Mouse (Mus musculus) T-helper 2 cell (primary cell): ENCODE measurements around the gene Dennd1a.

Experiments used
- in situ Hi-C: fragments of 300-600 bp; cut with MboI, MseI; formaldehyde crosslinking; loops from one replicate; pipeline ENCODE4 v1.15.1; 2025; ENCODE audit warnings: high pct_unique_total_duplicates

The Dennd1a gene

GRCm38 (mm10) chr2:38223759-38224158 is 63.4 kb downstream of the Dennd1a start:
- in situ Hi-C loops: no loop called here

GRCm38 (mm10) chr2:38221461-38221860 is 65.7 kb downstream of the Dennd1a start:
- in situ Hi-C loops: no loop called here

GRCm38 (mm10) chr2:38220687-38221435 is 66.3 kb downstream of the Dennd1a start:
- in situ Hi-C loops: no loop called here

- in situ Hi-C loops: no loop called here
These were observed 67.5 kb downstream of the Dennd1a start for GRCm38 (mm10) chr2:38219666-38220065.

- in situ Hi-C loops: no loop called here
These were observed 74.1 kb downstream of the Dennd1a start for GRCm38 (mm10) chr2:38213041-38213440.

GRCm38 (mm10) chr2:38211426-38211825 is 75.8 kb downstream of the Dennd1a start:
- in situ Hi-C loops: no loop called here

- in situ Hi-C loops: no loop called here
These were observed 79.4 kb downstream of the Dennd1a start for GRCm38 (mm10) chr2:38207752-38208151.

GRCm38 (mm10) chr2:38205281-38205680 is 81.9 kb downstream of the Dennd1a start:
- in situ Hi-C loops: no loop called here

GRCm38 (mm10) chr2:38204696-38205095 is 82.5 kb downstream of the Dennd1a start:
- in situ Hi-C loops: no loop called here

- in situ Hi-C loops: no loop called here
These were observed 89.1 kb downstream of the Dennd1a start for GRCm38 (mm10) chr2:38198072-38198471.

GRCm38 (mm10) chr2:38196199-38197060 is 90.8 kb downstream of the Dennd1a start:
- in situ Hi-C loops: no loop called here

GRCm38 (mm10) chr2:38192007-38192406 is 95.2 kb downstream of the Dennd1a start:
- in situ Hi-C loops: no loop called here

- in situ Hi-C loops: no loop called here
These were observed 95.6 kb downstream of the Dennd1a start for GRCm38 (mm10) chr2:38191601-38192000.

GRCm38 (mm10) chr2:38186438-38186837 is 100.8 kb downstream of the Dennd1a start:
- in situ Hi-C loops: no loop called here

GRCm38 (mm10) chr2:38184977-38185376 is 102.2 kb downstream of the Dennd1a start:
- in situ Hi-C loops: no loop called here

GRCm38 (mm10) chr2:38183881-38184280 is 103.3 kb downstream of the Dennd1a start:
- in situ Hi-C loops: no loop called here

GRCm38 (mm10) chr2:38182283-38182682 is 104.9 kb downstream of the Dennd1a start:
- in situ Hi-C loops: no loop called here

GRCm38 (mm10) chr2:38177583-38177978 is 109.6 kb downstream of the Dennd1a start:
- in situ Hi-C loops: no loop called here

GRCm38 (mm10) chr2:38176870-38177582 is 110.2 kb downstream of the Dennd1a start:
- in situ Hi-C loops: no loop called here

GRCm38 (mm10) chr2:38175276-38175675 is 111.9 kb downstream of the Dennd1a start:
- in situ Hi-C loops: no loop called here

GRCm38 (mm10) chr2:38168606-38169005 is 118.6 kb downstream of the Dennd1a start:
- in situ Hi-C loops: no loop called here

GRCm38 (mm10) chr2:38165966-38166365 is 121.2 kb downstream of the Dennd1a start:
- in situ Hi-C loops: no loop called here
